Mouse (Mus musculus) ES-E14 (cell line): ENCODE data around the gene Myo10. TPM values are rescaled to one million over a fixed set of nuclear protein-coding genes. Genes with fewer than 3 reads are reported as not detected.

Experiments
- DNase-seq: peaks from one replicate; pipeline ENCODE4 v3.0.0-alpha.2; 2013; ENCODE audit warnings: low read depth, low spot score
- H3K27ac ChIP-seq: 2 replicates; pipeline ENCODE4 v1.5.1; 2012; ENCODE audit warnings: low read depth, mild to moderate bottlenecking, low read length, moderate library complexity, mixed read lengths; ENCODE audit not compliant: poor library complexity, insufficient read depth, severe bottlenecking
- H3K36me3 ChIP-seq: 2 replicates; pipeline ENCODE4 v1.6.1; 2012; ENCODE audit warnings: mild to moderate bottlenecking, low read length, moderate library complexity, mixed read lengths; ENCODE audit not compliant: control insufficient read depth, poor library complexity, insufficient read depth, severe bottlenecking
- H3K4me1 ChIP-seq, 2 experiments: fragments of 150-350 bp in 1 of 2; sonication (generic) in 1 of 2; 2 replicates each; pipeline ENCODE4 v1.6.1; 2012; ENCODE audit warnings: low read length in 2 of 2, mild to moderate bottlenecking in 1 of 2, mixed read lengths in 1 of 2; ENCODE audit not compliant: control insufficient read depth in 2 of 2, insufficient read depth in 2 of 2, poor library complexity in 1 of 2
- H3K4me3 ChIP-seq, 2 experiments: fragments of 150-350 bp in 1 of 2; sonication (generic) in 1 of 2; 2 replicates each; pipeline ENCODE4 v1.5.1; 2012; ENCODE audit warnings: low read length in 2 of 2, low read depth in 1 of 2, mild to moderate bottlenecking in 1 of 2, mixed read lengths in 1 of 2; ENCODE audit not compliant: insufficient read depth in 1 of 2, poor library complexity in 1 of 2, severe bottlenecking in 1 of 2
- H3K9ac ChIP-seq: 2 replicates; pipeline ENCODE4 v1.6.1; 2012; ENCODE audit warnings: low read depth, mild to moderate bottlenecking, low read length, mixed read lengths; ENCODE audit not compliant: poor library complexity, insufficient read depth, severe bottlenecking
- H3K9me3 ChIP-seq: fragments of 150-350 bp; sonication (generic); 2 replicates; pipeline ENCODE4 v1.6.1; 2012; ENCODE audit warnings: low read depth, mild to moderate bottlenecking, low read length; ENCODE audit not compliant: control insufficient read depth, insufficient read depth
- CHD2 ChIP-seq: IDR thresholded peaks from 2 replicates; pipeline ENCODE4 v1.6.1; 2014; ENCODE audit warnings: mild to moderate bottlenecking, low read depth, low read length, inconsistent platforms
- HCFC1 ChIP-seq: IDR thresholded peaks from 2 replicates; pipeline ENCODE4 v1.6.1; 2012; ENCODE audit warnings: low read length, inconsistent platforms, borderline replicate concordance; ENCODE audit not compliant: insufficient read depth
- MAFK ChIP-seq: IDR thresholded peaks from 2 replicates; pipeline ENCODE4 v1.6.1; 2014; ENCODE audit warnings: mild to moderate bottlenecking, low read depth, low read length, inconsistent platforms; ENCODE audit not compliant: insufficient read depth
- ZC3H11A ChIP-seq: IDR thresholded peaks from 2 replicates; pipeline ENCODE4 v1.6.1; 2012; ENCODE audit warnings: low read depth, mild to moderate bottlenecking, inconsistent platforms, low read length, borderline replicate concordance
- ZNF384 ChIP-seq: IDR thresholded peaks from 2 replicates; pipeline ENCODE4 v1.6.1; 2012; ENCODE audit warnings: low read depth, low read length, inconsistent platforms
- in situ Hi-C, 2 experiments: fragments of 600-800 bp; cut with MboI; formaldehyde crosslinking; loops; one replicate each; pipeline ENCODE4 v1.15.1; 2025; ENCODE audit warnings: low sequenced_read_pairs in 2 of 2, inconsistent platforms in 1 of 2; ENCODE audit not compliant: unreplicated experiment in 2 of 2
- total RNA-seq: library from RNA; depleted of rRNA; stranded (reverse); fragments of 300-350 nt; gene quantifications from 2 replicates; pipeline ENCODE4 v1.2.3, GENCODE M21; 2012

Gene Myo10
- total RNA-seq, 1 experiment: 133 TPM

GRCm38 (mm10) chr15:25795496-25795895 lies 173.2 kb downstream of the Myo10 start:
- Histone ChIP-seq H3K27ac (no peak overlapping the region), H3K4me3 (no peak overlapping the region), H3K4me1 (peaks cover 0 to 5% of the 10 kb centered on the region in 2 experiments; a peak in 1 of 4 replicates), H3K36me3 (peaks cover 73% of the 10 kb centered on the region), H3K9me3 (no peaks in the 10 kb centered on the region), H3K9ac (no peak overlapping the region)
- in situ Hi-C loops: no loop called here
- DNase-seq: no peak
- no peak for TF ChIP-seq HCFC1
- TF ChIP-seq ZNF384: no peak
- no peak for TF ChIP-seq ZC3H11A
- no peak for TF ChIP-seq CHD2
- TF ChIP-seq MAFK: no peak

GRCm38 (mm10) chr15:25796353-25796752 lies 174.0 kb downstream of the Myo10 start:
- H3K4me1 ChIP-seq: peaks cover 0 to 2% of the 10 kb centered on the region in 2 experiments; a peak in 1 of 4 replicates
- no peak overlapping the region for H3K9ac ChIP-seq
- DNase-seq: peak; percentile 70
- TF ChIP-seq MAFK (no peak), HCFC1 (peak; percentile 45; the same call in 1 of the 2 replicates), ZNF384 (peak; percentile 62; the same call in 1 of the 2 replicates), ZC3H11A (peak; percentile 81), CHD2 (no peak)
- no peaks in the 10 kb centered on the region for H3K9me3 ChIP-seq
- in situ Hi-C loops: no loop called here
- H3K36me3 ChIP-seq: peaks cover 76% of the 10 kb centered on the region
- H3K27ac ChIP-seq: no peak overlapping the region
- no peak overlapping the region for H3K4me3 ChIP-seq

GRCm38 (mm10) chr15:25797179-25797578 lies 174.9 kb downstream of the Myo10 start:
- TF ChIP-seq CHD2: no peak
- TF ChIP-seq MAFK: no peak
- TF ChIP-seq ZNF384: no peak
- TF ChIP-seq ZC3H11A: no peak
- no peak for TF ChIP-seq HCFC1
- Histone ChIP-seq H3K4me1 (no peaks in the 10 kb centered on the region), H3K9ac (no peak overlapping the region), H3K9me3 (no peaks in the 10 kb centered on the region), H3K4me3 (no peak overlapping the region), H3K27ac (no peak overlapping the region), H3K36me3 (peaks cover 75% of the 10 kb centered on the region)
- no peak for DNase-seq
- in situ Hi-C loops: no loop called here

GRCm38 (mm10) chr15:25797888-25798287 lies 175.6 kb downstream of the Myo10 start:
- DNase-seq: no peak
- Histone ChIP-seq H3K4me3 (no peak overlapping the region), H3K9ac (no peak overlapping the region), H3K9me3 (no peaks in the 10 kb centered on the region), H3K4me1 (no peaks in the 10 kb centered on the region), H3K36me3 (peaks cover 76% of the 10 kb centered on the region), H3K27ac (no peak overlapping the region)
- in situ Hi-C loops: no loop called here
- TF ChIP-seq MAFK (no peak), ZC3H11A (no peak), CHD2 (no peak), HCFC1 (no peak), ZNF384 (no peak)

- in situ Hi-C loops: loop anchor here in 1 of 2 experiments (10.0 kb wide), 1 partner anchor 153 kb away; no protein-coding TSS in a partner anchor
Observed at GRCm38 (mm10) chr15:25801726-25802125, 179.4 kb downstream of the Myo10 start.

More at GRCm38 (mm10) chr15:25801726-25802125, 179.4 kb downstream of the Myo10 start:
- no peaks in the 10 kb centered on the region for H3K9me3 ChIP-seq
- no peak for DNase-seq
- H3K36me3 ChIP-seq: peaks cover 86% of the 10 kb centered on the region
- no peak overlapping the region for H3K27ac ChIP-seq
- H3K4me3 ChIP-seq: no peak overlapping the region
- 0 out of 4 replicates have a peak, but pooled peaks cover 0 to 2% of the 10 kb centered on the region in 2 experiments for H3K4me1 ChIP-seq
- no peak overlapping the region for H3K9ac ChIP-seq
- no peak for TF ChIP-seq CHD2
- TF ChIP-seq ZC3H11A: no peak
- TF ChIP-seq ZNF384: no peak
- TF ChIP-seq HCFC1: no peak
- TF ChIP-seq MAFK: no peak
